Mouse (Mus musculus): ENCODE data around the gene Rims4.

GRCm38 (mm10) chr2:163871906-163872305 is 46.6 kb downstream of the Rims4 start:
- TF ChIP-seq POLR2A (IDR thresholded peaks at IDR 0.05; ENCODE audit: control insufficient read depth in 1 of 2, insufficient read depth in 1 of 2, low read depth in 1 of 2, low read length in 2 of 2, poor library complexity in 1 of 2) (no peak), MEF2A (IDR thresholded peaks at IDR 0.05; ENCODE audit: extremely low read depth, insufficient replicate concordance, low read depth, low read length, poor library complexity, severe bottlenecking) (no peak), HCFC1 (IDR thresholded peaks at IDR 0.05; ENCODE audit: low read depth, low read length) (no peak), CTCF (IDR thresholded peaks at IDR 0.05 in 2 of 3, conservative IDR thresholded peaks at IDR 0.05 in 1 of 3; ENCODE audit: control insufficient read depth in 1 of 3, insufficient read depth in 1 of 3, low read depth in 2 of 3, low read length in 3 of 3, poor library complexity in 1 of 3, severe bottlenecking in 1 of 3) (no peak), RAD21 (IDR thresholded peaks at IDR 0.05; ENCODE audit: low read depth, low read length) (no peak), USF1 (IDR thresholded peaks at IDR 0.05; ENCODE audit: low read depth, low read length) (no peak), JUND (IDR thresholded peaks at IDR 0.05; ENCODE audit: low read depth, low read length) (no peak), TAL1 (IDR thresholded peaks at IDR 0.05; ENCODE audit: low read length) (no peak), ETS1 (IDR thresholded peaks at IDR 0.05; ENCODE audit: low read depth, low read length) (no peak)
